Mouse (Mus musculus) cerebral cortex, adult 2 months (tissue): Measurements from ENCODE around the gene Spata9.

Experiments used
- WGBS: fragments of 180-500 bp; shearing (Covaris S2); methylation state at CpG from one replicate; pipeline ENCODE4 v1.1.7; 2018; 5-methylcytosine and 5-hydroxymethylcytosine counted together

The Spata9 gene

GRCm38 (mm10) chr13:75966850-75967249 lies at the start of gene Spata9:
TSS of gene Spata9 (plus strand) at chr13:75967150.
- 82% methylated on average over 1 of the region's 1 CpGs for WGBS

- 97% methylated on average over 5 of the region's 5 CpGs for WGBS
Observed at GRCm38 (mm10) chr13:75929071-75929470, 37.9 kb upstream of the Spata9 start.

GRCm38 (mm10) chr13:75930023-75930422 lies 36.9 kb upstream of the Spata9 start:
- 96% methylated on average over 20 of the region's 20 CpGs for WGBS

GRCm38 (mm10) chr13:75930660-75931059 lies 36.3 kb upstream of the Spata9 start:
- 40% methylated on average over 2 of the region's 2 CpGs for WGBS

- WGBS: 9% methylated on average over 5 of the region's 5 CpGs
Observed at GRCm38 (mm10) chr13:75931073-75931472, 35.9 kb upstream of the Spata9 start.

GRCm38 (mm10) chr13:75933287-75933686 lies 33.7 kb upstream of the Spata9 start:
- 91% methylated on average over 1 of the region's 1 CpGs for WGBS

GRCm38 (mm10) chr13:75938866-75939265 lies 28.1 kb upstream of the Spata9 start:
- WGBS: 88% methylated on average over 5 of the region's 5 CpGs

GRCm38 (mm10) chr13:75940791-75941517 lies 26.0 kb upstream of the Spata9 start:
- 68% methylated on average over 2 of the region's 2 CpGs for WGBS

GRCm38 (mm10) chr13:75941518-75942295 lies 25.2 kb upstream of the Spata9 start:
- WGBS: 61% methylated on average over 5 of the region's 5 CpGs

GRCm38 (mm10) chr13:75942731-75943130 lies 24.2 kb upstream of the Spata9 start:
- WGBS: under 1% methylated on average over 6 of the region's 6 CpGs

- under 1% methylated on average over 110 of the region's 110 CpGs for WGBS
Observed at GRCm38 (mm10) chr13:75943189-75944043, 23.5 kb upstream of the Spata9 start, which contains the start of gene Rhobtb3. TSS of gene Rhobtb3 (minus strand) at chr13:75943925.

GRCm38 (mm10) chr13:75944044-75944820 lies 22.7 kb upstream of the Spata9 start:
- 3% methylated on average over 7 of the region's 7 CpGs for WGBS

- WGBS: 79% methylated on average over 1 of the region's 1 CpGs
Observed at GRCm38 (mm10) chr13:75950295-75950694, 16.7 kb upstream of the Spata9 start.

GRCm38 (mm10) chr13:75974481-75974880 lies 7.5 kb downstream of the Spata9 start:
- WGBS: 83% methylated on average over 2 of the region's 2 CpGs

- WGBS: 70% methylated on average over 1 of the region's 1 CpGs
Observed at GRCm38 (mm10) chr13:75975629-75976028, 8.7 kb downstream of the Spata9 start.

GRCm38 (mm10) chr13:75976218-75976617 lies 9.3 kb downstream of the Spata9 start:
- 94% methylated on average over 2 of the region's 2 CpGs for WGBS

GRCm38 (mm10) chr13:75976649-75977048 lies 9.7 kb downstream of the Spata9 start:
- 85% methylated on average over 2 of the region's 2 CpGs for WGBS

GRCm38 (mm10) chr13:75988096-75988495 lies 21.1 kb downstream of the Spata9 start:
- 62% methylated on average over 1 of the region's 1 CpGs for WGBS

GRCm38 (mm10) chr13:75992169-75993028 lies 25.4 kb downstream of the Spata9 start:
- 51% methylated on average over 9 of the region's 9 CpGs for WGBS

- 79% methylated on average over 3 of the region's 3 CpGs for WGBS
Observed at GRCm38 (mm10) chr13:76003272-76003671, 36.3 kb downstream of the Spata9 start.
